Mouse (Mus musculus) right cerebral cortex, postnatal 10 days (tissue): ENCODE measurements at regions not wholly inside any gene's neighbourhood (a gene's known extent, or its start where the extent isn't known, plus 50 kb on each side); places are given as distances from the start of the nearest gene placed in this dataset.

Experiments used
- DNase-seq, 2 experiments: peaks; one replicate each; pipeline ENCODE4 v3.0.0; 2021; ENCODE audit warnings: low spot score in 2 of 2

DNA sequence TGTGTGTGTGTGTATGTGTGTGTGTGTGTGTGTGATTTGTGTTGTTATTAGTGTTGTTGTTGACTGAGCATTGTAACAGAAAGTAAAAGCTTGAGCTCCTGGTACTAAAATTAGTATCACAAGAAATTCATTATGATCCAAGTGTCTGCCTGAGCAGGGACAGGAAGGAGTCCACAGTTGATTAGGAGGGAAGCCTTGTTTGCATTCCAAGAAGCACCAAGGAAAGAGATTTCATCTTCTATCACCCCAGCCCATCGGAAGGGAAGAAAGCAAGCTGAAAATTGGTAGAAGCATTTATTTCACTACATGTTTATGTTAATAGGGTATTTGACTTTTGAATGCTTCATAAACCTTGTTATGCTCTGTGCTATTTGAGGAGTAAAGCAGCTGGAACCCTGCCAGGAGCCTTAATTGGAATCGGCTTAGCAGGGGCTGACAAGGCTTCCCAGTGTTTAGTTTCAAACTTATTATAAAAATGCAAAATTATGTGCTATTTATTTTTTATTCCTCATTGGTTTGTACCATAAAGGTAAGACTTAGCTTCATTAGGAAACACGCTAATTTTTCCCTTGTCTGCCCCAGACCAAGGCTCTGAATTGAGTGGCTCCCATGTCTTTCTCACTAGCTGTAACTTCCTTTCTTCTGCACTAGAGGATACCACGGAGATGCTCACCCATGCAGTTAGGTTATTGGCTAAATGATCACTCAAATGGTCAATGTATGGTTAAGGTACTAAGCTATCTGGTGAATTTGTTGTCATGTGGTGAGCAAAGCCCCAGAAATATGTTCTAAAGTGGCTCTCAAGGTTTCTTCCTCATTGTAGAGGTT is 318.6 kb downstream of the Serpinb8 start:
- peak; percentile 40 to 56 for DNase-seq

DNA sequence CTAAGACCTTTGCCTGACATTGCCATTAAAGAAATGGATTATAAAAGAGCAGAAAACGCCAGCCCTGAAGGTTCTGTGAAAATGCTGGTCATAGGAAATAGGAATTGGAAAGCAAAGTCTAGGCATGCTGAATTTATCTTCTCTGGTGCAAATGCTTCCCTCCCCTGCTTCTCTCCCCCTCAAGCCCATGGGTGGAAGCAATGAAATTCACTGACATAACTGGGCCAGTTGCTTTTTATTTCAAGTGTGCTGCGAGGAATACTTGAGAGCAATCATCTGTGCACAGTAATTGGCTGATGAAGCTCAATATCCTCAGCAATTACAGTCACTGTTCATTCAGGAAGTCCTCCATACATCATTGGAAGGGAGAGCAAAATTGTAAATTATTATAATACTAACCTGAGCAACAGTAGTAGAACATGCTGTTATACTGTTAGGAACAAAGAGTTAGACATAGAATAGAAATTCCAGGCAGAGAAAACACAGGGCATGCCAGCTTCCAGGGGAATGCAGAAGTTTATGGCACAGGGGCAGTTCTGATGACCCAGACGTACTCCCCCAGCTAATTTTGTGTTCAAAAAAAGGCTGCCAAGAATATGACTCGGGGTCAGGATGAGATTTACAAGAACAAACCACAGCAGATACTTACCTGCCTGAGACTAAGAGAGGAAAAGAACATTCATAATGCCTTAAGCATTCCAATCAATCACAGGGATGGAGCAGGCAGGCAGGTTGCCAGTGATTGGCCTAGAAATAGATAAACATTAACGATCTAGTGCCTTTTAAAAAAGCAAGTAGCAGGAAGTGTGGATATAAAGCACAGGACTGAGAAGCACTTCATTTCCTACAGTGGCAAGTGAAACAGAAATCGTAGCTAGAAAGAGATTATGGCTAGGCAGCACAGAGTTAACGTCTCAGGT is 325.1 kb downstream of the Serpinb8 start:
- peak in 1 of 2 experiments; percentile 22 for DNase-seq

DNA sequence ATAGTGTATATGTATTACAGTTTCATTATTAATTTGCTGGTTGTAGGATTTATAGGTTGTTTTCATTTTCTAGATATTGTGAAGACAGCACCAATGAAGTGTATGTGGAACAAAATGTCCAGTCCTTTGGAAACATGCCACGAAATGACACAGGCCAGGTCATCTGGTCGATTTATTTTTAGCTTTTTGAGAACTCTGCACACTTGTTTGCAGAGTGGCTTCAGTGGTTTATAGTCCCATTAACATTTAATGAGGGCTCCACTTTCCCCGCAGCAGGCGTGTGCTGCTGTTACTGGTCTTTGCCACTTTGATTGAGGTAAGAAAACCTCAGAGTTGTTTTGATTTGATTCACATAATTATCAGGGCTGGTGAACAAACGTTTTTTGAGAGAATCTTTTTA is 327.2 kb downstream of the Serpinb8 start:
- no peak for DNase-seq

DNA sequence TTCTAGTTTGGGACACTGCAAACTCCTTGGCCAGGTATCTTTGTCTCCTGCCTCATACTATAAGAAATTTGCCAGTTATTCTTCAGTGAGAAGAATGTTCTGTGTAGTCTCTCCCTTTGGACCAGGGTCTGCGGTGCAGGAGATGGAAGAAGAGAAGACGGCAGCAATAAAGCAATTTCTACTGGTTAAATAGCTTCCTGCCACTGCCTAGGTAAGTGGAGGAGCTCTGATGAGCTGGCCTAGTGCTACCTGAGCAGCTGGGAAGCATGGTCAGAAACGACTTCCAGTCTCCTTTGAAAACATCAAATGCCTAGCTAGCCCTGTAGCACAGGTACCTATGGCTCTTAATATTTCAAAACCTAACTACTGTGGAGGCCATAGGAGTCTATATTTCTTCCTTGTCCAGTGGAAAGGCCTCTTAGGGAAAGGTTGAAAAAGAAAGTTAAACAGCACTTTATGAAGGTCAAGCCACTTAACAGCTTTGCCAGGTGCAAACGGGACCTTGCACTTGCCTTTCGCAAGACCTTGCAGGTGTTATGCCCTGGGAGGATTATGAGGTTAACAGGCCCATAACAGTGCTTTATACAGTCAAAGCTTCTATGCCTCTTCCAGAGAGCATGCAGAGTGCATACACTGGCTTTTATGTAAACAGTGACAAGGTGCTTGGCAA is 351.9 kb downstream of the Serpinb8 start:
- no peak for DNase-seq

DNA sequence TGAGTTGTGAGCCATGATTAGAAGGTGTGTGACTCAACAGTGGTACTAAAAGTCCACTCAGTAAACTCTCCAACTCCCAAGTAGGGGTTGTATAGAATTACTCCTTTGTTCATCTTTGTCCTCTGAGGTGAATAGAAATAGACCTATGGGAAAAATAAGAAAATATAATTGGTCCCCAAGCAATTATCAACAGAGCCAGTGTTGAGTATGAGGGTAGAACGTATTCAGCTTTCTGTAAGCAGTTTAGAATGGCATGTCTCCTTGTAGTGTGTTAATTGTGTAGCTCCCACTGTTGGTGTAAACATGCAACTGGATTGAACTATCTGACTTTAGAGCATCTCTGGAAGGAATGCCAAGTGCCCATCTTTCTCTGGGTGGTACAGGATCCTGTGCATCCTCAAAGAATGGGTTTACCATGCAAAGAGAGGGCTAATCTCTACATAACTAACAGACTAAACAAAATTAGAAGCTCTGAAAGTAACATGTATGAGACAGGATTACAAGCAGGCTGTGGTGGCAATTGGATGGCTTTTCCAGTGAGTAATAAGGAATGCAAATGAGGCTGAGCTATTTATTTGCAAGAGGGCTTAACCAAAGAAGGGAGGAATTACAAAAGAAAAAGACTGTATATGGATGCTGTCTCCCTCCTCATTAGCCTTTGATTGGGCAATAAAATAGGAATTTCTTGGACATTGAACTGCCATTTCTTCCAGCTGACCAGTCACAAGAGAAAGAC is 356.6 kb downstream of the Serpinb8 start:
- no peak for DNase-seq

DNA sequence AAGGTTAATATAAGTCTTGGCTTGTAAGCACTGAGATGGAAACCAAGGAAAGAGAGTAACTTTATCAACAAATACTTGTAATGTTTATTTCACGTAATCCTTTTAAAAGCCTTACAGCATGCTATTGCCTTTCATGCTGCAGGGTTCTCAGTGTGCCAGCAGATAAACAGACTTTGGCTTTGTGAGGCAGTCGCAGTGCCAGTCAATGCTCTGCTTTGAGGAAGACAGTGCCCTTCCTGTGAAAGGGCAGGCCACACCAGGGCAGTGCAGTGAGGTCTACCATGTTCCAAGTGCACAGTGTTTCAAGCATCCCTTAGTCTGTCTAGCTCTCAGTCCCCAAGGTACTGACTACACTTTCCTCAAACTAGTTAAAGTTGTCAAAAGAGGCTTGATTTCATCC is 360.6 kb downstream of the Serpinb8 start:
- DNase-seq = no peak

DNA sequence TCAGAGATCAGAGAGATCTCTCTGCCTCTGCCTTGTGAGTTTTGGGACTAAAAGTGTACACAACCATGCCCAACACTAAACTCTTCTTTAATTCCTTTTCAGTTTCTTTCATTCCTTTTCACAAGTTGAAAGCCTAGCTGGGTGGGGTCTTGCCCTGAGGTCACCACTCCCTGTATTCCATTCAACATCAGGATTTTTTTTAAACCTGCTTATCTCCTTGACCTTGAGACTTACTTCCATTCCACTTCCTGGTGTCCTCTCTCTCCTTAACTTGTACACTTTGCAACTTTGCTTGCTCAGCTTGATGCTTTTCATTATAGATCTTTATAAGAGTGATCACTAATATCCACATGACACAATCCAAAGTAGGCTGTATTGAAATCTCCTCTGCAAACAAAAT is 371.2 kb downstream of the Serpinb8 start:
- no peak for DNase-seq

DNA sequence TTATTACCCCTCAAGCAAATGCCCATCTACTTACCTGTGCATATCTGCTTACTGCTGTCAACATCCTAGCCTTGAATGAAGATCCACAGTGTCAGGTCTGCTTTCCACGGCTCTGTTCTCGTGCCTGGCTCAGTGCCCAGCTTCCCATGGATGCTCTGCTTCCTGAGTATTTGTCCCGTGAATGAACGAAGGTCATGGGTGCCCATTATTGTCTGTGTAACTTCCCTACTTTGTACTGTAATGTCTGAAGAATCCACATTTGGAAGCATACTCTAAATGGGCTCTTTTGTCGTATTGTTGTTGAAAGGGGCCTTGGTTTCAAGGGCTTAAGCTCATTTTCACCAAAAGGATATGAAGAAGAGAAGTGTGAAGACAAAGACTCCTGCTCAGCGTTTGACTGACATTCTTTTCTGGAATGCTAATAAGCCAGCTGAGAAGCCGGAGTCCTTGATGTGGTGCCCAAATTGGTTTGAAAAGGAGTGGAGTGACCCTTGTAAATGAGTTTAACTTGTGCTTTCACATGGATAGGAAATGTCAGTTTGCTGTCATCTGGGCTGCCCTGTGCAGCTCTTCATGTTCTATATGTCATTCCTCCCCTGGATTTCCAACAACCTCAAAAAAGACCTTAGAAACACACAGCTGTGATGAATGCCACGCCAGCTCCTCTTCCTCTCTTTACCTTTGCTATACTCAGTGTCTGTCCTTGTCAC is 386.0 kb downstream of the Serpinb8 start:
- DNase-seq = no peak

DNA sequence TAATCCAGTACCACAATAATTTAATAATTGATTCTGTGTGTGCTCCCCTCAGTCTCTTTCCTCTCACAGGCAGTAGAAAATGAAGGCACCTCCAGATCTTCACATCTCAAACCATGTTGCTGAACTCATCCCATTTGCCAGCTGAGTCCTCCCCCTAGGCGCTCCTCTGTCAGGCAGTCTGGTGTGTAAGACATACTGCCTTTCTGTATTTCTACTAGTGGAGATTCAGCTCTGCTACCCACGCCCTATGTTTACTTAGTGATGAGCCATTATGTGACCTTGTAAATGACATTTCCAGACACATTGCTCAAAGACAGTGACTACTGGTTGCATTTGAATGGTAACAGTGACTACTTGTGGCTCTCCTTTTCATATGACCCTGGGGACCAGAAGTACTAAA is 387.9 kb downstream of the Serpinb8 start:
- DNase-seq = no peak

DNA sequence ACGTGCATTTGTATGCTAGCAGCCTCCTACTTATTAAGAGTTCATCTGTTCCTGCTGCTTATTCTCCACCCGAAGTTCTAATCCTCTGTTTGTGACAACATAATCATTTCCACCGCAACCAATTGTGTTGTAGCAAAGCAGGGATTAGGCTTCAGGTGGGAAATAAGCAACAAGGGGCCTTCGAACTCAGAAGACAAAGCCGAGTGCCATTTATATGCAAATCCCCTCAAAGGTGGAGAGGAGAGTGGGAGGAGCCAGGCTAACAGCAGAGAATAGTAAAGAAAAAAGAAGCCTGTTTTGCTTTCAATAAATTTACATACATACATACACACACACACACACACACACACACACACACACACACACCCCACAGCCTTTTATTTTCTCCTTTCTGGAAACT is 388.6 kb downstream of the Serpinb8 start:
- DNase-seq = no peak

DNA sequence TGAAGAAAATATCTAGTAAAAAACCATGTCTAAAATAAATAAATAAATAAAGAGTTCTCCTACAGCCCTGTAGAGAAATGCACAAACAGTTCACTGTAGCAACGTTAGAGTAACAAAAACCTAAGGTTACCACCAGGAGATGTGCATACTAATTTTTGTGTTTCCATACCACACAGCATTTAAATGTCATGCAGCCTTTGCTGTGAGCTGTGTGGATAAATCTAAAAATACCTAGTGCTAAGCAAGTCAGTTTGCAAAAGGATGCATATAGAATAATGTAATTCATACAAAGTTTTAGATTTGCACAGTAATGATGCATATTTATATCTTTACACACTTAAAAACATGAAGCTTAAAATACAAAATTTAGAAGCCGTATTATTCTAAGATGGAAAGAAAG is 395.8 kb downstream of the Serpinb8 start:
- no peak for DNase-seq

DNA sequence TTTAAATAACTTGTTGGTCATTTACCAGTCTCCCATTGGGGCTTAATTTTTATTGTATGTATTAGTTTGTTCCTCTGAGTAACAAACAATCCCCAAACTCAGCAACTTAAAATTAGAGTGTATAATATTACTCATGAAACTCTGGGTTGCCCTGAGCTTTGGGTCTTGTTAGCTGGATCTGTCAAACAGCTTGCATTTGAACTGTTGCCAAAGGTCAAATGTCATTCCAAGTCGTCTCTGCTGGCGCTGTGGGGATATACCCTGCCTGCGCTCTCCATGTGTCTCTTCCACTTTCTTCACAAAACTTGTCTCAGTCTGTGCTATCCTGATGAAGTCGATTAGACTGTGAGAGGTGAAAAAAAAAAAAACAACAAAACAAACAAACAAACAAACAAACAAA is 398.3 kb downstream of the Serpinb8 start:
- DNase-seq = no peak

DNA sequence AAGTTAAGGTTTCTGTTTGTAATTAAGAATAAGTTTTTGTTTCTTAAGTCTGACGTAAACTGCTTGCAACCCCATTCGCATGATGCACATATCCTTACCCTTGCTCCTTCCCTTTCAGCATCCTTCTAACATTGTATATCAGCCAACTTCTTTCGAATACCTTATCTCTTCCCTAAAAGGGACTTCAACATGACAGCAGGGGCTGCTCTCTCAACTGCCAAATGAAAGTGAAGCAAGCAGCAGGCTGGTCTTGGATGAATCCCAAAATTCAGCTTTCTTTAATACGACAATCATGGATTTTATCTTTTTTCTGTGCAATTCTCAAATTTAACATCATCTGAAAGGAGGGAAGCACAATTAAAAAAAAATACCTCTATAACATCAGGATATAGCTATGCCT is 403.2 kb downstream of the Serpinb8 start:
- no peak for DNase-seq

DNA sequence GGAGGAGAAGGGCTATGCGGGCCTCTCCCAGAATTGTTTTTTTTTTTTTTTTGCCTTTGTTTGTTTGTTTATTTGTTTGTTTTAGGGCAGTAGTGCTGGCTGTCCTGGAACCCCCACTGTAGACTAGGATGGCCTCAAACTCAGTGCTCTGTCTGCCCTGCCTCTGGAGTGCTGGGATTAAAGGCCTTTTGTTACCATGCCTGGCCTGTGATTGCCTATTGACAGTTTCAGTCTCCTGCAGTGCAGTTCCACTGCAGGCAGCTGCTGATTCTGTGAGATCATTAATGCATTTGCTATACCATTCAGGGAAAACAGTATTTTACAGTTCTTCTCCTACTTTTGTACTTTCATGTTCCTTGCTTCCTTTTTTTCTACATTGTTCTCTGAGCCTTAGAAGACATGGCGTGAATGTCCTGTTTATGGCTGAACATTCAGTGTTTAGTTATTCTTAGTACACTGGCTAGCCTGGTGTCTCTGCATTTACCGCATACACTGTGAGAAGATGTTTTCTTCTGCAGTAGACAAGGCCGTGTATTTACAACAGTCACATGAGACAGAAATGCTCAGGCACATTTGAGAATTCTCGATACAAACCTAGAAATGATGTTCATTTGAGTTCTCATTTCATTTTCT is 434.0 kb downstream of the Serpinb8 start:
- no peak for DNase-seq

DNA sequence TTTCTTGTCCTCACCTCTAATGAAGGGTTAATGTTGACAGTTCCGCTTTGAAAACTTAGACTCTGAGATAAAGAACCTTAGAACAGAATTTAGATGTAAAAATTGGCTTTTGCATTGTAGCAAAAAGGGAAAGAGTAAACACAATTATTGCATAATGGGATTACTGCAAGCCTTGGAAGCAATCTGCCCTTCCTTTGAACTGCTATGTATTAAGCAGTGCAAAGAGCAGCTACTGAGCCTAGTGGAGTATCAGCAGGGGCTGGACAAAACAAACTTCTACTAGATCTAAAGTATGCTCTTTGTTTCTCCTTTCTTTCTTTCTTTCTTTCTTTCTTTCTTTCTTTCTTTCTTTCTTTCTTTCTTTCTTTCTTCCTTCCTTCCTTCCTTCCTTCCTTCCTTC is 434.9 kb downstream of the Serpinb8 start:
- DNase-seq = no peak

DNA sequence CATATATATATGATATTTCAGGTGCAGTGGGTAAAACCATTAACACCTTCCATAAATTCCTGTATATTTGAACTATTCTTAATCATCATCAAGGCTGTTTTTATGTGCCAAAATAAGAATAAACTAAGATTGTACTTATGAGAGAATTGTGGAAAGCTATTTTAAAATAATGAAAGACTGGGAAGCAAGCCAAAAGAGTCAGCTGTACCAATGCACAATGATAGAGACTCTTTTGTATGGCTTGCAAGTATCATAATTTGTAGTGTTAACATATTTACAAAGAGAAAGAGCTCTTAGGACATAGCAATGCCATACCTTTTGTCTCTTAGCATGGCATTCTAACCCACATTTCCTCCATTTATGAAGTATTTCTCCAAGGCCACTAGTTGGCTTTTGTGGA is 436.7 kb downstream of the Serpinb8 start:
- DNase-seq = no peak

DNA sequence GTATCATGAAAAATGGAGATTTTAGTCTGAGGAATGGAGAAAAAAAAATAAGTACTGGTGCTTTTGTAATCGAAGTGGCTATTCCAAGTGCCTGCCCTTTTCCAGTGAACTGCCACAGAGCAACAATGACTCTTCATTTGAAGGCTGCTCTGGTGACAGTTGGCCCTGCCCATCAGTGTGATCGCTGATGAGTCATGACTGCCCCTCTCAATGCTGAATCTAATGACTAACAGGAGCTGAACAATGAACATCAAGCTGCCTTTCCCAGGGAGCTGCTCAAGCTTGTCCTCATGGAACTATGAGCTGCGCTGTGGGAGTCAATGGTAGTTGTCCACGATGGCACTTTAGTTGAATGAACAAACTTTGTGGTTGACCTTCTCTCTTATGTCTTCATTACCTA is 456.4 kb downstream of the Serpinb8 start:
- DNase-seq = no peak

DNA sequence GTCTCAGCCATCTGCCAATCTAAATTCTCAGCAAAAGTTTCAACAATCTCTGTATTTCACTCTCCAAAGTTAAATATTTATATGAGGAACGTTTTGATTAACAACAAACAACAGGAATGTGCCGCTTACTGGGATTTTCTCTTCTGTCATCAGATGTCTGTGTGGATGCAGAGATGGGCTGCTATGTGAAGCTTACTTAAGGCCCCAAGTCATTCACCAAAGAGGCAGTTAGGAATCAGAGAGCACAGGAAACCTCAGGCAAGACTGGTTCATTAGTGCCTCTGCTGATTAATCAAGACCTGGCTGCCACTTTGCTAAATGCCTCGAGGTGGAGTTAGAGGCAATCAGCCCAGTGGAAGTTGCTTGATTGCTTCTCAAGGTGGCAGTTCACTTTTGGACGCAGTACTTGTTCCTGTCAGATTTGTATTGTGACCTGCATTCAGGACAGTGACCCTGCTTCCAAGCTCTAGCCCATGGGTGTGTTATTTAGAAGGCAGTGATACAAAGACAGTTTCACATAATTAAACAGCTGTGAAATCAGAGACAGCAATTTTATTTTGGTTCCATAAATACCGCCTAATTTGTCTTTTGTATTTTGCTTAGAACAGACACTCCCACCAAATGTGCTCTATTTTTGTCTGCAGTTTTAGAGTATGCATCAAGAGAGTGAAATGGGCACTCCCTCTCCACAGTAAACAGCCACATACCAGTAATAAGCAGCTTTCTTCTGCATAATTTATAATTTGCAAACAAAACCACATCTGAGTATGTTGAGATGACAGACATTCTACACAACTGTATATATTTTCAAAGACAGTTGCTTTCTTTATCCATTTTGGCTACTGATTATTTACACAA is 457.3 kb downstream of the Serpinb8 start:
- DNase-seq = no peak

DNA sequence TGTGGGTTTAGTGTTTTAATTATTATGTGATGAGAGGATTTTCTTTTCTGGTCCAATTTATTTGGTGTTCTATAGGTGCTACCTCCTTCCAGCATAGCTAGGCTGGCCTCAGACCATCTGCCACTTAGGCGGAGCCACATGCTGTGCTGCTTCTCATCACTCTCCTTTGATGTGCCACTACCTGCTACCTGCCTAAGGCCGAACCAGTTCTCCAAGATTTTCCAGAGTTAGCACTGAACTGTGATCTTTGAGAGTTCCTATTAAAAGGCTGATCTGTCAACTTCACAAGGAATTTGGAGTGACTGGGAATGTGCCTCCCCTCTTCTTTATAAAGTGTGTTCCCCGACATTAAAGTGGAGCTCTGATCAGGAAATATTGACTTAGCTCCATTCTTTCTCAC is 504.8 kb downstream of the Serpinb8 start:
- DNase-seq = no peak

DNA sequence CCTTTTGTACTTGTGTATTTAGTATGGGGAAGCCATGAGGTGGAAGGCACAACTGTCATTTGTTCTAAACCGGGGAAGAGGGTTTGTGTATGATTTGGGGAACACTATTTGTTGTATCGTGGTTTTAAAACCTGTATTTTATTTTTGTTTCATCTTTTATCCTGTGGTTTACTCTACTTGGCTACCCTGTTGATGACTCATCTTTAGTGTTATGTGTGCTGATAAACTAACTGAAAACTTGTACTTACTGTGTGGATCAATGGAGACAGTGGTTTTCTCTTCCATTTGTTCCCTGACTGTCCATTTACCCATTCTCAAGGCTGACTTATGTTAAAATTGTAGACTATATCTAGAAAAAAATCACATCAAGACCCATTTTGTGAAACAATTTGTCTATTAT is 512.8 kb downstream of the Serpinb8 start:
- DNase-seq = no peak
